Mouse (Mus musculus): Measurements from ENCODE around the gene Nrgn.

DNA sequence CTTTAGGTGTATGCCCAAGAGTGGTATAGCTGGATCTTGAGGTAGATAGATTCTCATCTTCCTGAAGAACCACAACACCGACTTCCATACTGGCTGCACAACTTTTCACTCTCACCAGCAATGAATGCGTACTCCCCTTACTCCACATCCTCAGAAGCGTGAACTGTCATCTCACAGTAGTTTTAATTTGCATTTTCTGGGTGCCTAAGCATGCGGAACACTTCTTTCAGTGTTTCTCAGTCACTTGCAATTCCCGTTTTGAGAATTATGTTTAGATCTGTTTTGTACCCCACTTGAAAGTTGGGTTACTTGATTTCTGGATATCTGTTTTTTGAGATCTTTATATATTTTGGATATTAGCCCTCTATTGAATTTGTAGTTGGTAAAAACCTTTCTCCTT is 30.9 kb upstream of the Nrgn start:
- TF ChIP-seq CTCF (IDR thresholded peaks at IDR 0.05; ENCODE audit: low read depth, low read length), result no peak
- no peak for TF ChIP-seq GATA1 (IDR thresholded peaks at IDR 0.05; ENCODE audit: borderline replicate concordance, low read length)
- no peak for TF ChIP-seq TAL1 (conservative IDR thresholded peaks at IDR 0.05; ENCODE audit: low read depth, low read length)
- TF ChIP-seq POLR2AphosphoS5 (IDR thresholded peaks at IDR 0.05; ENCODE audit: insufficient replicate concordance, low read depth, low read length), result no peak
